Mouse (Mus musculus) granulocyte monocyte progenitor cell, adult 5-6 weeks (primary cell): Measurements from ENCODE around the gene Slc16a2. TPM values are rescaled to one million over a fixed set of nuclear protein-coding genes. Genes with fewer than 3 reads are reported as not detected.
A peak's percentile ranks its signal among the peaks of the same experiment; 100 is the strongest.

Experiments used
- ATAC-seq: replicated peaks from 2 replicates; pipeline ENCODE4 v1.8.0; 2016; ENCODE audit warnings: mild to moderate bottlenecking, moderate TSS enrichment, inconsistent platforms; ENCODE audit not compliant: poor library complexity, severe bottlenecking
- total RNA-seq, 2 experiments: library from RNA; stranded (forward) in 1 of 2; stranded (reverse) in 1 of 2; fragments of 200-712, 200-1000 nt in 1 of 2; fragments of >200 nt in 1 of 2; fragmentation: Nextera tagmentation in 1 of 2; gene quantifications; 2 replicates each; pipeline ENCODE4 v1.2.3; 2014 to 2017

Slc16a2 gene
- total RNA-seq, 2 experiments from 2014 or later: not detected

GRCm38 (mm10) chrX:103741215-103742056 lies 80.3 kb downstream of the Slc16a2 start:
- 0 out of 2 replicates have a peak, but pooled peaks have one; percentile 13 for ATAC-seq

DNA sequence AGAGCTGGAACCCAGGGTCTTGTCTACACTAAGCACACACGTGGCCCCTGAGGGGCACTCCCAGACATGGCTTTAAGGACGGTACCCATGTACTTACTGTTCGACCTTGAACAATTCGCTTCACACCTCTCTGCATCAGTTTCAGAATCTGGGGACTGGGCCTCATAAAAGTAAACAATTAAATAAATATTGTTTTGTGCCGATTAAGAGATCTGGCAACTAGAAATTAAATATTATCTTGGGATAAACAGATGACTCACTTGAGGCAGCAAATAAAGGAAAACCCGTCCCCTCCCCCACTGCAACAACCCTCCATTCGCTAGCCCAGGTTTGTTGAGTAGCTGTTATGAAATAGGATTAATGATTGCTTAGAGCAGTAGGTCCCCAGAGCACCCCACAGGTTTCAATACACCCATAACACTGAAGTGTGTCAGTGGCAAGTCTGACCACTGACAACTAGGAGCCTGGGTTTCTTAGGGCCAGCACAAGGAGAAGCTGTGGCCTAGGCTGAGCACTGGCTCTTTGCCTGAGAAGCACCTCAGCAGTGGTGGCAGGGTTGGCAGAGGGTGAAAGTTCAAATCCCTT lies 87.7 kb downstream of the Slc16a2 start:
- no peak for ATAC-seq

DNA sequence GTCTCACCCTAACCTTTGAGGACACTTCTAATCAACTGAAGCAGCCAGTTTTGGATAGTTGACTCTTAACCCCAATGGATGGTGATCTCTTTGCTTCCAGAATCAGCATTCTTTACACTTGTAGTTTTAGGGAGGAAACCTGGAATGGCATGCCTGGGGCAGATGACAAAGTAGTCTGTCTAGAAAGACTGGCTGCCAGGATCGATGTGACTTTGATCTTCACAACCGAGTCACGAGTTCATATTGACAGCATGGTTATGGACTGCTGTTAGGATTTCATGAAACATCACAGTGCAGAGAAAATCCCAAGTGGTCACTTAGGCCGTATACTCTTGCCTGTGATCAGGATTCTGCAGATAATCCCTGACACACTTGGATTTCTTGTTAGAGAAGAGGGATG lies 88.7 kb downstream of the Slc16a2 start:
- no peak for ATAC-seq

- peak; percentile 55 for ATAC-seq
Measured at GRCm38 (mm10) chrX:103732033-103732703, 89.6 kb downstream of the Slc16a2 start.

- ATAC-seq: peak; percentile 40
Measured at GRCm38 (mm10) chrX:103722437-103722836, 99.3 kb downstream of the Slc16a2 start.

GRCm38 (mm10) chrX:103719618-103720185 lies 102.1 kb downstream of the Slc16a2 start:
- ATAC-seq: no peak

DNA sequence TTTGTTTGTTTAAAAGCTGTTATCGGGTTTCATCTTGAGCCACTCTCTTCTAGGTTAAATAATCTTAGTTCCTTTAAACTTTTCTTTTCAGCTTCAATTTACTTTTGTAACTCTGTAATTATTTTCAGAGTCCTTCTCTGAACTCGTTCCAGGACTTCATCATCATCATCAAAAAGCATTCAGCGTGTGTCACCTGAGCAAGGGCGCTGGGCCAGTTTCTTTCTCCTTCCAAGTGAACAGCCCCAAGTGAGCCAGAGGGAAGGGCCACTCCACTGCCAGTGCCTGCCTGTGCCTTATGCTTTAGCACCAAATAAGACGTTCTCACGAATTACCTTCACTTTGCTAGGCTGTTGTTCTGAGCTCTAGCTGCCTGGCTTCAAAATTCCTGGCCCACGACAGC lies 108.9 kb downstream of the Slc16a2 start:
- no peak for ATAC-seq

- no peak for ATAC-seq
Measured at GRCm38 (mm10) chrX:103709671-103710070, 112.1 kb downstream of the Slc16a2 start.

DNA sequence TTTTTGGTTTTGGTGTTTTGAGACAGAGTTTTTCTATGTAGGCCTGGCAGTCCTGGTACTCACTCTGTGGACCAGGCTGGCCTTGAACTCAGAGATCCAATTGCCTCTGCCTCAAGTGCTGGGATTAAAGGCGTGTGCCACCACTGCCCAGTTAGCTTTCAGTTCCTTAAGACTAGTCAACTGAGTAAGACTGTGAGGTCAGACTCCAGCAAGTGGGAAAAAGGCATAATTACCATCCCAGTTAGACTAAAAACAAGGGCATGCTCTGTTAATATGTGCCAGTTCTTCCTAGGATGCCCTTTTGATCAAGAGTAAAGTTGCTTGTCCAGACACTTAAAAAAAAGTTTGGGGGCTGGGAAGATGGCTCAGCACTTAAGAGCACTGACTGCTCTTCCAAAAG lies 113.2 kb downstream of the Slc16a2 start:
- ATAC-seq: no peak

GRCm38 (mm10) chrX:103704611-103705010 lies 117.2 kb downstream of the Slc16a2 start:
- ATAC-seq: no peak

- no peak for ATAC-seq
Measured at GRCm38 (mm10) chrX:103704024-103704423, 117.8 kb downstream of the Slc16a2 start.

- no peak for ATAC-seq
Measured at GRCm38 (mm10) chrX:103697796-103698195, 124.0 kb downstream of the Slc16a2 start.

- ATAC-seq: no peak
Measured at GRCm38 (mm10) chrX:103696081-103696519, 125.7 kb downstream of the Slc16a2 start.

DNA sequence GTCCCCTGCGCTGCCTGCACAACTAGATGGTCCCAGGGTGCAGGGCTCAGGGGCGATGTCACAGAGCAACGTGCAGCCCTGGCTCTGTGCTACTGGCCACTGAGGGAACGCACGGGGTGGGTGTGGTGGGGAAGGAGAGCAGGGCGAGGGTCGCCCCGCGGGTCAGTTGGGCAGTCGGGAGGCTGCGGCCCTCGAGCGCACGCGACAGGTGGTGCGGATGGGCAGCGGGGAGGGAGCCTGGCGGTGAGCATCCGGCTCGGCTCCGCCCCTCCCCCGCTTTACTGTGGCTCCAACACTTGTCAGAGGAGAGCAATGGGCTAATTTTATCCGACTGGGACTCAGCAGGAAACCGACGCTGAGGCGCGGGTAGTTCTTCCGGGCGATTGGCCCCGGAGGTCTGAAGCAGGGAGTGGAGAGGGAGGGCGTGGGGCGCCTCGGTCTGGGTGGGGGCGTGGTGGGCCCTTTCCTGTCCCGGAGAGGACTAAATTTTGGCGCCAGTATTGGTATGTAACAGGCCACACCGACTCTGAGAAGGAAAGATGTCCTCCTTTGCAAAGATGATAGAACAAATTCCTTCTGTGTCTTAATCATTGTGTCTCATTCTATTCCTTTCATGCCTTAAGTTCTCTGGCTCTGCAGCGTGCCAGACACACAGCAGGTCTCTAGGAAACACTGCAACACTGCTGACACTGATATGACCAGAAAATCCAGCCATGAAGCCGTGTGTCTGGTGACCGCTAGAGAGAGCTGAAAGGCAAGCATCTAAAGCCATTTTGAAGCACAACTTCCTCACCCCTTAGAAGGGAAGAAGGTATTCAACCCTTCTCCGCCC lies 126.4 kb downstream of the Slc16a2 start:
- ATAC-seq: peak; percentile 70

DNA sequence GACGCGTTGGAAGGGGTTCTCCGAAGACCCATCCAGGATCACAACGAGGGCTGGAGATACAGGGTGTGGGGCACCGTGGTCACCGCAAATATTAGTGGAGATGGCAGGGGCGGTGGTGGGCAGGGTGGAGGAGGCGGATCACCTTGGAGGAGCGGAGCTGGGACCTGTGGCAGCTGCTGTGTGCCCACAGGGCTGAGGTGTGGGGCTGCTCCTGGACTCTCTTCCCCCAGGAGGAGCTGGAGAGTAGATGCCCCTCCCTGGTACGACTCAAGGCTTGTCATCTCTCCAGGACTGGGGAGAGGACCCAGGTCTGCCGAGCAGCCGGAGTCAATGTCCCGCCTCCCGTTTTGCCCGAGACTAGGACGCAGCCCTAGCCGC lies 127.0 kb downstream of the Slc16a2 start:
- ATAC-seq: peak; percentile 16; the same call in 1 of the 2 replicates

DNA sequence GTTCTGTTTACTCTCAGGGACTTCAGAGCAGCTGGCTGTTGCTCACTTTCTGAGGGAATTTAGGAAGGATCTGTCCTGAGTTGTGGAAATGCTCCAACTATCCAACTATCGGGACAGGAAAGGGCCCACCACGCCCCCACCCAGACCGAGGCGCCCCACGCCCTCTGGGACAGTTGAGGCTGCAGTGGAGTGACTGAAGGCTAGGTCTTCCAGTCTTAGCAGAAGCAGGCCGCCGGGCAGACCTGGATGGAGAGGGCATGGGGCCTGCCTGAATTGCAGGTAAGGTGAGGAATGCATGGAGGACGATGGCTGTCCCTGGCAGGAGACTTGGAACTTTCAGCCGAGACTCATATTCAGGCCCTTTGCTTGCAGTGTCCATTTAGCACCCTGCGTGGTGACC lies 127.4 kb downstream of the Slc16a2 start:
- no peak for ATAC-seq

- no peak for ATAC-seq
Measured at GRCm38 (mm10) chrX:103692916-103693315, 128.9 kb downstream of the Slc16a2 start.

- ATAC-seq: no peak
Measured at GRCm38 (mm10) chrX:103688551-103688950, 133.2 kb downstream of the Slc16a2 start.

DNA sequence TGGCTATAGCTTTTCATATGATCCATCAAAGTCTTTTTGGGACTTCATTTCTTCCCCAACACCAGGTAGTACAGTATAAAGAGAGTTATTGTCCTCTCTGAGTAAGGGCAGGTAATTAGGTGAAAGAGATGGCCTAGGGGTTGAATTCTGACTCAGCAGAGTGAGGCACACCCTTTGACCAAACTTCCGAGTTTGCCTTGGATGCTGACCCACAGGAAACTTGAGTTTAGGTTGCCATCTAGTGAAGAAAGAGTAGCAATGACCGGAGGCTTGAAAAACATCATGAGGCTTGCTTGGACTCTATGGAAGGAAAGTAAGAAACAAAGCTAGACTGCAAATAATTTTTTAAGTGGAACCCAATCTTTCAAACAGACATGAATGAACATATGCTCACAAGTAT lies 147.1 kb downstream of the Slc16a2 start:
- ATAC-seq: no peak

GRCm38 (mm10) chrX:103673761-103674160 lies 148.0 kb downstream of the Slc16a2 start:
- no peak for ATAC-seq
